Mouse (Mus musculus) c-Kit-positive CD71-negative TER-119-negative erythroid progenitor cells, embryonic 14.5 days (primary cell): ENCODE results near the gene Clec16a.

ENCODE experiments used
- DNase-seq: peaks from one replicate; pipeline ENCODE4 v3.0.0-alpha.2; 2013; ENCODE audit warnings: low read depth

Clec16a gene

DNA sequence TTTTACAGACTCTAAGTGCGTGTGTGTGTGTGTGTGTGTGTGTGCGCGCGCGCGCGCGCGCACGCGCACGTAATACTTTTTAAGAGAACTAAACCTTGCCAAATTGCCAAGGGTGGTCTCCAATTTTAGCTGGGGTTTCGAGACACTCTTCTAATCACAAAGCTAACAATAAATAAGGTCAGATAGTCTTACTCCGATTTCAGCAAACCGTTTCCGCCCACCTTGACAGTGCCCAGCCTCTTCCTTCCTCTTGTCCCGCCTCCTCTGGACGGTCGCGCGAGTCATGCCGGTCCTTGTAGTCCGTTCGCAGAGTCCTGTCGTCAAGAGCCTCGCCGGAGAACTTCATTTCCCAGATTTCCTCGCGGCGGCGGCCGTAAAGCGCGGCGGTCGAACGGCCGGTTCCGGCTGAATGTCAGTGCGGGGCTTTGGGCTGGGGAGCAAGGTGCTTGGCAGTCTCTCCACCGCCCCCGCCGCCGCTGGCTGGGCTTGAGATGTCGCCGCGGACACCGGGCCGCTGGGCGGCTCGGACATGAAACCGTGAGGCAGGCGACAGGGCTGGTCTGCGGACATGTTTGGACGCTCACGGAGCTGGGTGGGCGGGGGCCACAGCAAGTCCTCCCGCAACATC is at the start of gene Clec16a:
Gene Clec16a, plus strand, starts transcription at position 345 of the 628 bp plus-strand sequence.
- DNase-seq: peak; percentile 91

DNA sequence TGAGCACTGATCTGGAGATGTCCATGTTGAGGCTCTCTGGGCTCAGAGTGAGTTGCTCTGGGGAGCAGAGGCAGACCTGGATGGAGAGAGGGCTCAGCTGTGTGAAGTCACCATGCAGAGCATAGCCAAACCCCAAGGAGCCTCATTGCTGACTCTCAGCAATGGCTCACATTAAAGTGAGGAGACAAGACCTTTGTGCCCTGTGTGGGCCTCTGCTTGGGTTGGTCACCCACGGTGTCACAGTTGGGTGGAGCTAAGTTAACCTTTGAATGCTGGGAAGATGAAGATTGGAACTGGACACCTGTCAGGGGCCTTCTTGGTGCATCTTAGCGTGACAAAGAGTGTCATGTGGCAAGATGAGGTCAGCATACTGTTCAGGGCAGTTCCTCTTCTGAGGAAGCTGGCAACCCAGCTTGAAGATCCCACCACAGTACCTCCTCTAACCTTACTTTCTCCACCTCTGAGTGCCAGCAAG is 49.3 kb upstream of the Clec16a start:
- DNase-seq: no peak

- DNase-seq: no peak
These were observed 47.0 kb upstream of the Clec16a start for GRCm38 (mm10) chr16:10498096-10498602.

DNA sequence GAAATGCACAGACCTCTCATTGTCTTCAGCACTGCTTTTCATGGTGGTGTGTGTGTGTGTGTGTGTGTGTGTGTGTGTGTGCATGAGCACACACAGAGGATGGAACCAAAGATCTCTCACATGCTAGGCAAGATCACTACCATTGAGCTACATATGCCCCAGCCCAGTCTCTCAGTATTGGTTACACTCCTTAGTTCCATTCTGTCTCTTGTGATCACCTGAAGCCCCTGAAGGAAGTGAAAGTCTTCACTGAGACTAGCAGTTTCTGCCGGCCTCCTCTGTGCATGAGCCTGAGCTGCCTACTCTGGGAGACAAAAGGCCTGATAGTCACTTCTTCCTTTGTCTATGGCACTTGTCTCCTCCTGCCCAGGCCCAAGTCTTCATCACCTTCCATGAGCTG is 46.0 kb upstream of the Clec16a start:
- DNase-seq: no peak

GRCm38 (mm10) chr16:10501865-10502264 is 43.3 kb upstream of the Clec16a start:
- DNase-seq: peak; percentile 52

DNA sequence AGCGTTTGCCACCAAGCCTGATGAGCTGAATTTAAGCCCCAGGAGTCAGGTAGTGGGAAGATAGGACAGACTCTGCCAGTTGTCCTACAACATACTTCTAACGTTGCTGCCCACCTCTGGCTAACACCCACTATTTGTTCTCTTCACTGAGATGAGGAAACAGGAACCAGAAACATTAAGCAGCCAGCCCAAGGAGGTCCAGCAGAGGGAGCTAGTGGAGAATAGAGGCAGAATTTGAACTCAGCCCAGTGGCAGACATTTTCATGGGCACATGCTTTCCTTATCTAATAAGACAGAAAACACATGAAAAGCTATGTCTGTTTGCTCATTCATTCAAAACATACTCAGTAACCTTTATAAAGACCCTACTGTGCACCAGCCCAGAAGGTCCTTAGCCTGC is 42.1 kb upstream of the Clec16a start:
- no peak for DNase-seq

GRCm38 (mm10) chr16:10507445-10507844 is 37.7 kb upstream of the Clec16a start:
- no peak for DNase-seq

DNA sequence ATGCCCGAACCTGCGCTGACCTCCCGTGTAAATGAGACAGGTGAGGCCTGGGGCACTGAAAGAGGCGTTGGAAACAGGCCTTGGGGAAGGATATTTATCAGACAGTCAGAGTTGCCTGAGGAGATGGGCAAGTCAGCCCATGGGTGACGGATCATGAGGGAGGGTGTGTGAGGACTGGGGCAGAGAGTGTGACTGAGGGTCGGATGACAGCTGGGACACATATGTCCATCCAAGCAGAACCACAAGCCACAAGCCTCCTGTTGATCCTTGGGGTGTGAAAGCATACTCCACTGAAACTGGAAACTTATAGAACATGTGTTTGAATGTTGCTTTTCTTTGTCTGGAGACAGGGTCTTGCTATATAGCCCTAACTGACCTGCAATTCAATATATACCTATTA is 36.4 kb upstream of the Clec16a start:
- no peak for DNase-seq

GRCm38 (mm10) chr16:10510477-10511133 is 34.5 kb upstream of the Clec16a start:
- DNase-seq: no peak

DNA sequence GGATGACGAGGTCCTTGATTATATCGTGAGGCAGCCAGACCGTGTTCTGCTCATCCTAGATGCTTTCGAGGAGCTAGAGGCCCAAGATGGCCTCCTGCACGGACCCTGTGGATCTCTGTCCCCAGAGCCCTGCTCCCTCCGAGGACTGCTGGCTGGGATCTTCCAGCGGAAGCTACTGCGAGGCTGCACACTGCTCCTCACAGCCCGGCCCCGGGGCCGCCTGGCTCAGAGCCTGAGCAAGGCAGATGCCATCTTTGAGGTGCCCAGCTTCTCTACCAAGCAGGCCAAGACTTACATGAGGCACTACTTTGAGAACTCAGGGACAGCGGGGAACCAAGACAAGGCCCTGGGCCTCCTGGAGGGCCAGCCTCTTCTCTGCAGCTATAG is 34.0 kb upstream of the Clec16a start:
- no peak for DNase-seq

DNA sequence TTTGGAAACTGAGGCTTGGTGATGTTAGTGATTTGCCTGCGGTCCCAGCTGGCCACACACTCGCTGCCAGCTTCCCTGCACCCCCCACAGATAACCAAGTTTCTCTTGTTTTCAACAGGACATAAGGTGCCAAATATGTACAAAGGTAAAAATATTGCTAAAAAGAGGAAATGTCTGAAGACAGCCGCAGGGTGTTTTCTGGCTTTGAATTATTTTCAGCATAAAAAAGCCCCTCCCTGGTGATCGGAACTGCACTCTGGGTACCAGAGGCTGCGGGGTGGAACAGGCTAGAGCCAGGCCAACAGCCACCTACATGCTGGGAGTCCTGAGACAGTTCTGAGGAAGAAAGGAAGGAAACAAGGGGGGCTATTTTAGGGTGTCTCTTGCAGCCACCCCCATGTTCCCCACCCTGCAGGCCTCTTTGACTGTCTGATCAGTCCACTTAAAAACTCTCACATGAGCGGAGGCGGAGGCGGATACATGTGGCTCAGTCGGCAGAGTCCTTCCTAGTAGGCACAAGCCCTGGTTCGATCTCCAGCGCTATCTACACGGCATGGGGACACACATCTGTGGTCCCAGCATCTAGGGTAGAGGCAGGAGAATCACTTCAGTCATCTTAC is 29.1 kb upstream of the Clec16a start:
- DNase-seq: no peak

- no peak for DNase-seq
These were observed 27.1 kb upstream of the Clec16a start for GRCm38 (mm10) chr16:10518030-10518429.

DNA sequence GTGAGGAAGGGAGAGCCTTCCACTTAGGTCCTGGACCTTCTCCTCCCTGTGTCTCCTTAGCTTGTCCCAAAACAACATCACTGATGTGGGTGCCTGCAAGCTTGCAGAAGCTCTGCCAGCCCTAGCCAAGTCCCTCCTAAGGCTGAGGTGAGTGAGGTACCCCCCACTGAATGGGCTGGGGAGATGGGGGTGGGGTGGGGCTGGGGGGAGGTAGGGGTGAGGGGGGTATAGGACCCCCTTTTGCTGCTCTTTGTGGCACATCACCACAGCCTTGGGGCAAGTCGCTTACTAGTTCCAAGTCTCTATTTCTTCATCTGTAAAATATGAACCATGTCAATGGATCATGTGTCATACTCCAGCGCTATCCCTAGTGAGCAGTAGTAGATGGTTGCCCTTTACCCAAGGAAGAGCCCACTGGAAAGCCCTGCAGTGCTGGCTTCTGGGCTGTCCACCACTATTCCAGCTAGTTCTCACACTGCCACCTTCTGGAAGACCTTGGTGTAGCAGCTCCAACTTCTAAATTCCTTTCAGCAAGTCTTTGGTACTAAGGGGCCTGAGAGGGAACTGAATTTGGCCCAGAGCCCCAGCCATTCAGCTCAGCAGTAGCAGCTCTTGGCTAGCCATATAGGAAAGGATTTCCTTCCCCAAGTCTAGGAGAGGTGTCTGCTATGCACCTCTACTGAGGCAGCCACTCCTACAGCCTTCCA is 24.1 kb upstream of the Clec16a start:
- DNase-seq: peak; percentile 69

DNA sequence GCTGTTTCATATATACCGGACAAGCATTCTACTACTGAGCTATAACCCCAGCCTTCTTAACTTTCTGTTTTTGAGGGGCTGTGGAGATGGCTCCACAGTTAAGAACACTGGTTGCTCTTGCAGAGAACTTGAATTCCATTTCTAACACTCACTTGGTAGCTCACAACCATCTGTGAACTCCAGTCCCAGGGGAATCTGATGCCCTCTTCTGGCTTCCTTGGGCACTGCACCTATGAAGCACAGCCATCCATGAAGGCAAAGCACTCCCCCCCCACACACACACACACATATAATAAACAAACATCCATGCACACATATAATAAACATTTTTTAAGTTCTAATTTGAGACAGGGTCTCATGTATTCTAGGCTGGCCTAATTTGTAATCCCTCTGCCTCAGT is 22.3 kb upstream of the Clec16a start:
- DNase-seq: peak; percentile 34

DNA sequence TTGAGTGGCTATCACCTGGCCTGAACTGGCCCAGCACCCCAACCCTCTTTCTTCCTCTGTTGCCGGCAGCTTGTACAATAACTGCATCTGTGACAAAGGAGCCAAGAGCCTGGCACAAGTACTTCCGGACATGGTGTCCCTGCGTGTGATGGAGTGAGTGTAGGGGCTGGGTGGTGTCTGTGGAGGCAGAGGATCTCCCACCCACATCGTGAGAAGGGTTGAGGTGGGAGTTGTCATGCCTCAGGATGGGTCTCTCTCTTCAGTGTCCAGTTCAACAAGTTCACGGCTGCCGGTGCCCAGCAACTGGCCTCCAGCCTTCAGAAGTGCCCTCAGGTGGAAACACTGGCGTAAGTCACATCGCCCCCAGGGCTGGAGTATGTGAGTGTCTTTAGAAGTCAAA is 21.5 kb upstream of the Clec16a start:
- no peak for DNase-seq

GRCm38 (mm10) chr16:10524866-10525609 is 20.1 kb upstream of the Clec16a start:
- DNase-seq: no peak

- DNase-seq: no peak
These were observed 19.5 kb upstream of the Clec16a start for GRCm38 (mm10) chr16:10525610-10525980.

GRCm38 (mm10) chr16:10527046-10527644 is 18.0 kb upstream of the Clec16a start:
- DNase-seq: no peak

DNA sequence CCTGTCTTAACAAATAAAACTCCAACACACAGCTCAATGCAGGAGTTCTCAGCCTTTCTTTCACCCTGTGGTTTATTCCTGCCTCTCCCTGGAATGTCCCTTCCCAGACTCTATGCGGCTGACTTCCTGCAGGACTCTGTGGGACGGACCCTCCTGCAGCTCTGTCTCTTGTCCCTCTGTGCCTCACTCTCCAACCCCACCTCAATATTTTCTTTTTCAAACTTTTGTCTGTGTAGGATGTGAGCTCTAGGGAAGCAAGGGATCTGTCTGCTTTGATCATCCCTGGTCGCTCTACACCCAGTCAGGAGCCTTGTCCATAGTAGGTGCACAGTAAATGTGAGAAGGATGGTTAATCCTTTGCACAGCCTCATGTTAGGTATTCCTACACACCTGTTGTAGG is 16.8 kb upstream of the Clec16a start:
- no peak for DNase-seq

DNA sequence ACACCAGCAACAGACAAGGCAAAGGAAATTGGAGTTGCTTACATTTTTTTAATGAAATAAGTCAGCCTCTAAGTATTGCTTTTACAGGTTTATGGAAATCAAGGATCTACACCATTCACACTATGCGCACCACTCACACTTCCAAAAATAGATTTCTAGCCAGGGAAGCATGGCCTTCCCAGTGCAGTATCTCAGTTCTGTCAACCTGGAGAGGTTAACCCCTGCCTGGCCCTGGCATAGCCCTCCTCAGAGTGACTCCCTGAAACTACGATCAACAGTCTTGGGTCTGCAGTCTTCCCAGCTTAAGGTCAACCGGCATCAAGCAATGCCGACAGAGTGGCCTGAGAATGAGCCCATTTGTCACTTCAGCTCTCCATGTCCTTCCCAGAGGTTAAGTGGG is 15.0 kb upstream of the Clec16a start:
- no peak for DNase-seq

- DNase-seq: no peak
These were observed 11.4 kb upstream of the Clec16a start for GRCm38 (mm10) chr16:10533781-10534180.

DNA sequence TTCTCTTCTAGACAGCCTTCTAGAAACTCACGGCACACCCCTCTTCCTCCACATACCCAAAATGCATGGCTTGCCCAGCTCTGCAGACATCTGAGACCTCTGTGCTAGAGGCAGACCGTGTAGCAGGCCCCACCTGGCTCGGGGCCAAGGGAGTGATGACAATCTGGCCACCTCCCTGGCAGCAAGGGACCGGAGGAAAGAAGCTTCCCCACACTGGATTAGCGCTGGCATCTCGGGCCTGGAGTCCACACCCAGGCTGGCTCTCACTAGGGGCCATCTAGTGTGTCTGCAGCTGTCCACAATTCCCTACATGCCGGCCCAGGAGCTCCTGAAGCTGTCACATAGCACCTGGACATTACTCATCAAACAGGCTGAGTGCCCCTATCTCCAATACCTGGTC is 10.6 kb upstream of the Clec16a start:
- DNase-seq: no peak
